Mouse (Mus musculus) cerebellum, postnatal 4 days (tissue): ENCODE measurements around the gene Pde4a.

ENCODE experiments used
- DNase-seq, 2 experiments: peaks; one replicate each; pipeline ENCODE4 v3.0.0; 2022; ENCODE audit warnings: low spot score in 2 of 2, mixed read lengths in 1 of 2

Gene Pde4a

DNA sequence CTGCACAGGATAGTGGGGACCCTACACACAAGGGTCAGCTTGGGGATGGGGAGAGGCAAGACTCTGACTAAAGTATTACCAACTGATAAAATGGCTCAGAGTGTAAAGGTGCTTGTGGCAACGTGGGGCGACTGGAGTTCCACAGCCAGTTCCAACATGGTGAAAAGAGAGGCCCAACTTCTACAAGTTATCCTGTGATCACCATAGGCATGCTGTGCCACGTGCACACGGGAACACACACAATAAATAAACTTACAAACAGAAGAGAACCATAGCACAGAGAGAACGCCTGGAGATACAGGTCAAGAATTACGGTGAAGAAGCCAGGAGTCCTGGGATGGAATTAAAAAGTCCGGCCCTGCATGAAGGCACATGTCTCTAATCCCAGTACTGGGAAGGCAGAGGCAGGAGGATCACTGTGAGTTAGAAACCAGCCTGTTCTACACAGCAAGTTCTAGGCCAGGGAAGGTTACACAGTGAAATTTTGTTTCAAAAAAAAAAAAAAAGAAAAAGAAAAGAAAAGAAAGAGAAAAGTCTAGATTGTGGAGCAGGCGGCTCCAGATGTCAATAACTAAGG, 16.3 kb upstream of the Pde4a start:
- no peak for DNase-seq

GRCm38 (mm10) chr9:21149654-21150419, 15.7 kb upstream of the Pde4a start, which contains the start of gene Cdc37:
Gene Cdc37 (minus strand): TSS chr9:21149982.
- peak; percentile 84 to 94 for DNase-seq

GRCm38 (mm10) chr9:21152715-21153114, 12.8 kb upstream of the Pde4a start:
- peak in 1 of 2 experiments; percentile 53 for DNase-seq

GRCm38 (mm10) chr9:21153331-21153730, 12.2 kb upstream of the Pde4a start:
- no peak for DNase-seq

GRCm38 (mm10) chr9:21153833-21154232, 11.7 kb upstream of the Pde4a start:
- no peak for DNase-seq

- DNase-seq = no peak
Observed at GRCm38 (mm10) chr9:21154787-21155186, 10.7 kb upstream of the Pde4a start.

- DNase-seq = peak; percentile 76 to 92
Observed at GRCm38 (mm10) chr9:21161209-21161909, 4.2 kb upstream of the Pde4a start.

DNA sequence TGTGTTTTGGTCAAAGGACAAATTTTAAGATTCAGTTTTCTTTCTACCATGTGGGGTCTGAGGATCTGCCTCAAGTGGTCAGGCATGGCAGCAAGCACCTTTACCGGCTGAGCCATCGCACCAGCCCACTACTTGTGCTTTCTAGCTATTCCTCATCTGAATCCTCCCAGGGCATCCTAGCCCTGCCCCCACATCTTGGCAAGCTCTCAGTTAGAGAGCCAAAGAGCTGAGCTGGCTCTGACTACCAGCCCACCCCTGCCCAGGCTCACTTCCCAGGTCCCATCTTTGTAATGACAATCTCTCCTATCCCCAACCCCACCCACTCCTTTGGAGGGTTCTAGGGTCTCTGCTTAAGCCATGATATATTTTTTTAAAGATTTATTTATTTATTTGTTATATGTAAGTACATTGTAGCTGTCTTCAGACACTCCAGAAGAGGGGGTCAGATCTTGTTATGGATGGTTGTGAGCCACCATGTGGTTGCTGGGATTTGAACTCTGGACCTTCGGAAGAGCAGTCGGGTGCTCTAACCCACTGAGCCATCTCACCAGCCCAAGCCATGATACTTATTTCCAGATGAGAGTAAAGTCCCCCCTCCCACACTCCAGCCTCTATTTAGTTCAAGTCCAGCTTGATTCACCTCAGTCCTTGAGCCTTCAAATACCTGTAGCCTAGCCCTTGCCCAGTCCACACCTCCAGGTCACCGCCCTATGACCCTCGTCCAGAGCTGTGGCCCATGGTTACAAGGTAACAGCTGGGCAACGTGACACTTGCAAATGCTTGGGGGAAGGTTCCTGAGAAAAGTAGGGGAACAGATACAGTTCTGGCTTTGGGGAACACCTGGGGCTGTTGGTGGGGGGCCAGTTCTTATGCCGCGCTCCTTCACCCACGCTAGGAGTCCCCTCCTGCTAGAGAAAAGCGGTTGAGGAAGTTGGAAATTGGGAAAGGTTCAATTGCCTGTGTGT, 2.1 kb upstream of the Pde4a start:
- DNase-seq = no peak

GRCm38 (mm10) chr9:21164072-21164471, 1.4 kb upstream of the Pde4a start:
- DNase-seq = no peak

DNA sequence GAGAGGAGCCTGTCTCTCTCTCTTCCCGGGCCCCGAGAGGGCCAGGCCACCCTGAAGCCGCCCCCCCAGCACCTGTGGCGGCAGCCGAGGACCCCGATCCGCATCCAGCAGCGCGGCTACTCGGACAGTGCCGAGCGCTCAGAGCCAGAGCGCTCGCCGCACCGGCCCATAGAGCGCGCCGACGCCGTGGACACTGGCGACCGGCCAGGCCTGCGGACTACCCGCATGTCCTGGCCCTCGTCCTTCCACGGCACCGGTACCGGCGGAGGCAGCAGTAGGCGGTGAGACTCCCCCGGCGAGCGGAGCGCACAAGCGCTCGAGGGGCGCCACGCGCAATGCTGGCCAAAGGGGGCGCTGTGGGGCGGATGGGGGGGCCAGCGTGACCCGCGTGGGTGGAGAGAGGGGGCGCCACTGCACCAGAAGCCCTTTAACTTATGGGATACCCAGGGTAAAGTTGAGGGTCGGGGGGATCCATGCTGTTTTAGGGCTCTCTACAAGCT, 488 bp downstream of the Pde4a start:
- peak in 1 of 2 experiments; percentile 61 for DNase-seq

GRCm38 (mm10) chr9:21166516-21166915, 1.0 kb downstream of the Pde4a start:
- DNase-seq = no peak

DNA sequence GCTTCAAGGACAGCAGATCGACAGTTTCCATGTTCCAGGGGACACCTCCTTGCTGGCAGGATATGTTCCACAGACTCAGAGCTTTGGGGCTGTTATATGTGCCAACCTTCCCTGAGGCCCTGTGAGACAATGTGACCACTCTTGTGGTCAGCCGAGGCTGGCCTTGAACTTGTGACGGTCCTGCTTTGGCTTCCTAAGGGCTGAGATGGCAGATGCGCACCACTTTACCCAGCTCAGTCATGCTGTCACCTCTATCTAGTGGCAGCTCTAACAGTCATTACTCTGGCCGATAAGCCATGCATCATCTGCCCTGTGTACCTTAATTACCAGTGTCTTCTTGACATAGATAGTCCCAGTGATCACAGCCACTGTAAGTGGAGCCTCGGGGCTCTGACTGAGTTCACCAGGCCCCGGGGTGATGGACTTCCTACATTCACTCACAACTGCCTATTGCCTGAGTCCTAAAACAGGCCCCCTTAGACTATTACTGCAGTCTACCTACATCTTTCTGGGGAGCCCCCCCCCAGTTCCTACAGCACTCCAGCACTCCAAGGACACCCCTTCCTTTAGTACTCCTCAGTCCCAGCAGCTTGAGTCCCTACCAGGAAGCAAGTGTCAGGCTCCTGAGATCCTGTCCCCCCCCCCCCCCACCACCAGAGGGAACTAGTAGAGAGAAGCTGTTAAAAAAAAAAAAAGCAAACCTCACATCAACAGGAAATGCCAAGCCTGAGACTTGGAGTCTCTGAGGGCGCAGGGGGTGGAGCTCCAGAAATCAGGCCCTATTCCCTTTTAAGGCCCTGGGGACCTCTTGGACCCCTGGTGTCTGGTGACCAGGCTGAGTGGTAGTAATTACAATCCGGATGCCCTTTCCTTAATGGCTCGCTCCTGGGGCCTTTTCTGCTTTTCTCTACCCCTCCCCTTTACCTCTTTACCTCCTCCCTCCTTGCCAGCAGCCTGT, 1.9 kb downstream of the Pde4a start:
- no peak for DNase-seq

DNA sequence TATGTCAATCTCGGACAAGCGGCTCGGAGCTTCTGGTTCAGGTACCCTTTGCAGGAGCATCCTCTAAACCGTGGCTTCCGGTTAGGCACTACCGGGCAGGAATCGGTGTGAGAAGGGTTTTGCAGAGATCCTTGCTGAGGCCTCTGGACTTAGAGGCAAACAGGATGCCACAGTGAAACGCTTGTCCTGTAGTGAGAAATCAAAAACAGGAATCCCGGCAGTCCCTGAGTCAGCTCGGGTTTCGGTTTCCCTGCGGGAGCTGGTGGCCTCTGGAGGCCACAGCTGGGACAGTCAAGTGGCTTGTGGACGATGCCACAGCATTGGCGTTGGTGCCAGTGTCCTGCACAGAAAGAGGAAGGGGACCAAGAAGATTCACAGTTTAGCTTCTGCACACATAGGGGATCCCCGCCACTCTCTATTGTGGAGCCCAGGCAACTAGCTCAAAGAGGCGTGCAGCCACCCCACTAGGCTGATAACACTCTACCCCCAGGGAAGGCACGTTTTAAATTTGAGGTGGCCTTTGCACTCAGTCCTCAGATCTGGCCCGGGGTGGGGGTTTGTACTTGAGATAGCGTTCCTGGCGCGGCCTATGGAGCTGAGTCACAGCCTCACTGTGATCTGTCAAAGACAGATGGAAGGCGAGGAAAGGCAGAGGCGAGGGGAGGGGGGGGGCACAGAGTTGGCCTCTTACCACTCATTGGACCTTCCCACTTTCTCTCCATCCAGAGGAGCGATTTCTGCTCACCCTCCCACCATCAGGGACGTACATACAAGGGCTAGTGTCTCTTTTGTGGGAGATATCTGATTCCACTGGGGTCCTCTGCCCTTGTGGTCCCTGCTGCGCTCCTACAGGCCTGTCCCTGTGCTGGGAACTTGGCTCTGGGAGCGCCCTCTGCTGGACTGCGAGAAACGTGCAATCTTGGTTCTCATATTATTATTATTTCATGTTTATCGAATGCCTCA, 2.9 kb downstream of the Pde4a start:
- peak in 1 of 2 experiments; percentile 77 for DNase-seq

- no peak for DNase-seq
Observed at GRCm38 (mm10) chr9:21169157-21169556, 3.6 kb downstream of the Pde4a start.

- no peak for DNase-seq
Observed at GRCm38 (mm10) chr9:21172364-21172763, 6.8 kb downstream of the Pde4a start.

DNA sequence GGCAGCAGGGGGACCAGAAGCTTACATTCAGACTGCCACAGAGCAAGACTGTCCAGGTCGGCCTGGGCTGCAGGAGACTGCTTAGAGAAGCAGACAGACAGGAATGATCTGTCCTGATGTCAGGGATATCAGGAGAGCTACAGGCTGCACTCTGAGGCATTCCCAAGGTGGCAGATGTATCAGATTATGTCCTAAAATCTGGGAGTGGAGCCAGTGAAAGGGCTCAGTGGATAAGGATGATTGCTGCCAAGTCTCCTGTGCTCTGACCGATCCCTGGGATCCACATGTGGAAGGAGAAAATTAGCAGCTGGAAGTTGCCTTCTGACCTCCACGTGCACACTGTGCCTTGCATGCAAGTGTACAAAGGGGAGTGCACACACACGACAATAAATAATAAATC, 14.9 kb downstream of the Pde4a start:
- DNase-seq = no peak

- DNase-seq = no peak
Observed at GRCm38 (mm10) chr9:21180841-21181240, 15.3 kb downstream of the Pde4a start.

DNA sequence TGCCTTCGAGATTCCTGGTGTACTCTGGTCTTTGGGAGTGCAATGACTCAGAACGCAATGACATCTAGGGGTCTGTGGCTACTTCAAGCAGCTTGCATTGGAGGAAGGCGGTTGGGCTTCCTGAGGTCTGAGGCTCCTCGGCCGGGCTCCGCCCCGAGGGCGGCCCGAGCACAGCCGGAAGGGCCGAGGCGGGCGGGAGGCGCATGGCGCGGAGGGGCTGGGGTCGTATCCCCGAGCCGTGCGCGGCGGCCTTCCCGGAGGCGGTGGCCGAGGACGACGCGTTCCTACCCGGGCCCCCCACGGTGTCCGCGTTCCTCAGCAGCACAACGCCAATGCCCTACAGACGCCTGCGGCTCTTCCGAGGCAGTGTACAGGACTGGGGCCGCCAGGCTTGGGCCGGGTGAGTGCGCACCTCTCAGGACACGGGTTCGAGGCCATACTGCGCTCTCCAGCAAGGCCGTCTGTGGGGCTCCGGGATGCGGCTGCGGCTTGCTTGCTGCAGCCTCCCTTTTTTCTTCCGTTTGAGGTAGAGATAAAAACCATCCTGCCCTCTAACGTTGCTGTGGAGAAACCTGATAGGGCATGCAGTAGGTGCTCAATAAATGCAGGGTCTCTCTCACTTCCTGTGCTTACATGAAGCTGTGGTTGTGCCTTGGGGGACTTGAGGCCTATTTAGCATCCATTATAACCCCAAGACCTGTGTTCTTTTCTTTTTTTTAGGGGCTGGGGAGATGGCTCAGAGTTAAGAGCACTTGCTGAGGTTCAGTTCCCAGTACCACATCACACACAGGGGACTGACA, 16.1 kb downstream of the Pde4a start:
- no peak for DNase-seq
